Mouse (Mus musculus): ENCODE measurements around the gene Cldn15. TPM values are rescaled to one million over a fixed set of nuclear protein-coding genes. Genes with fewer than 3 reads are reported as not detected.
"Not testable (repeated sequence)": the region's sequence is repeated elsewhere in the genome, so short reads cannot be mapped to it uniquely, and the experiment has no call there.

Cldn15 gene
- polyA plus RNA-seq, 1 experiment from 2014 or later, result 0.25 TPM

- no peaks in the 10 kb centered on the region for H3K27me3 ChIP-seq (ENCODE audit: control insufficient read depth, insufficient read depth, low read length)
- WGBS, result 81% methylated on average over 14 of the region's 14 CpGs
- no peak overlapping the region for H3K9ac ChIP-seq (replicated peaks; ENCODE audit: low read length)
- H3K4me3 ChIP-seq (ENCODE audit: low read depth, low read length), result no peak overlapping the region
- no peaks in the 10 kb centered on the region for H3K4me1 ChIP-seq (ENCODE audit: control insufficient read depth, insufficient read depth, low read length)
- no peaks in the 10 kb centered on the region for H3K36me3 ChIP-seq (replicated peaks; ENCODE audit: control insufficient read depth, insufficient read depth, low read depth, low read length)
- DNase-seq (ENCODE audit: low spot score) (no peak), ATAC-seq (replicated peaks; ENCODE audit: insufficient number of reproducible peaks, low FRiP score, low TSS enrichment, low read depth) (no peak)
- H3K9me3 ChIP-seq (replicated peaks; ENCODE audit: control insufficient read depth, low read length), result no peaks in the 10 kb centered on the region
- no peak overlapping the region for H3K27ac ChIP-seq (replicated peaks; ENCODE audit: low read depth, low read length)
- no peak overlapping the region for H3K4me2 ChIP-seq (ENCODE audit: low read depth, low read length)
Measured at GRCm38 (mm10) chr5:136931896-136932295, 34.5 kb upstream of the Cldn15 start.

GRCm38 (mm10) chr5:136932956-136933355, 33.5 kb upstream of the Cldn15 start:
- ATAC-seq (replicated peaks; ENCODE audit: insufficient number of reproducible peaks, low FRiP score, low TSS enrichment, low read depth), result no peak
- 85% methylated on average over 5 of the region's 5 CpGs for WGBS
- Histone ChIP-seq H3K4me3 (ENCODE audit: low read depth, low read length) (no peak overlapping the region), H3K4me2 (ENCODE audit: low read depth, low read length) (no peak overlapping the region), H3K9me3 (replicated peaks; ENCODE audit: control insufficient read depth, low read length) (no peaks in the 10 kb centered on the region), H3K27me3 (ENCODE audit: control insufficient read depth, insufficient read depth, low read length) (no peaks in the 10 kb centered on the region), H3K9ac (replicated peaks; ENCODE audit: low read length) (no peak overlapping the region), H3K4me1 (ENCODE audit: control insufficient read depth, insufficient read depth, low read length) (no peaks in the 10 kb centered on the region), H3K36me3 (replicated peaks; ENCODE audit: control insufficient read depth, insufficient read depth, low read depth, low read length) (no peaks in the 10 kb centered on the region), H3K27ac (replicated peaks; ENCODE audit: low read depth, low read length) (no peak overlapping the region)
- no peak for DNase-seq (ENCODE audit: low spot score)

DNA sequence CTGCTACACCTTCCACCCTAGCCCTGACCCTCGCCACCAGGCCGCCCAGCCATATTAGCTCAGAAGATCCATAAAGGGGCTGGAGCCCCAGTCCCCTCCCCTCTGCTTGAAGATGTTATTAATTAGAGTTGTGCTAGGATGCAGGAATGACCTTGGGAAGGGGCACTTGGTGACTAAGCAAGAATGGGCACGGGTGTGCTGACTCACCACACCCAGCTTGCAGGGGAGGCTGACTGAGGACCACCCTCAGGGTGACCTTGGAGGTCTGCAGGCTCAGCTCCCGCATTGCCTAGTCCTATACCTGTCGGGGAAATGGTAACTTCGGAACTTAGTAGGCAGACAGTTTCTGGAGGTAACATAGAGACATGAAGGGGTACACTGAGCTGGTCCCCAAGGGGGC, 32.5 kb upstream of the Cldn15 start:
- Histone ChIP-seq H3K27me3 (ENCODE audit: control insufficient read depth, insufficient read depth, low read length) (no peaks in the 10 kb centered on the region), H3K9me3 (replicated peaks; ENCODE audit: control insufficient read depth, low read length) (no peaks in the 10 kb centered on the region), H3K4me2 (ENCODE audit: low read depth, low read length) (no peak overlapping the region), H3K4me1 (ENCODE audit: control insufficient read depth, insufficient read depth, low read length) (no peaks in the 10 kb centered on the region), H3K9ac (replicated peaks; ENCODE audit: low read length) (no peak overlapping the region), H3K27ac (replicated peaks; ENCODE audit: low read depth, low read length) (no peak overlapping the region), H3K4me3 (ENCODE audit: low read depth, low read length) (no peak overlapping the region), H3K36me3 (replicated peaks; ENCODE audit: control insufficient read depth, insufficient read depth, low read depth, low read length) (no peaks in the 10 kb centered on the region)
- no peak for ATAC-seq (replicated peaks; ENCODE audit: insufficient number of reproducible peaks, low FRiP score, low TSS enrichment, low read depth)
- WGBS, result 80% methylated on average over 6 of the region's 6 CpGs
- no peak for DNase-seq (ENCODE audit: low spot score)

DNA sequence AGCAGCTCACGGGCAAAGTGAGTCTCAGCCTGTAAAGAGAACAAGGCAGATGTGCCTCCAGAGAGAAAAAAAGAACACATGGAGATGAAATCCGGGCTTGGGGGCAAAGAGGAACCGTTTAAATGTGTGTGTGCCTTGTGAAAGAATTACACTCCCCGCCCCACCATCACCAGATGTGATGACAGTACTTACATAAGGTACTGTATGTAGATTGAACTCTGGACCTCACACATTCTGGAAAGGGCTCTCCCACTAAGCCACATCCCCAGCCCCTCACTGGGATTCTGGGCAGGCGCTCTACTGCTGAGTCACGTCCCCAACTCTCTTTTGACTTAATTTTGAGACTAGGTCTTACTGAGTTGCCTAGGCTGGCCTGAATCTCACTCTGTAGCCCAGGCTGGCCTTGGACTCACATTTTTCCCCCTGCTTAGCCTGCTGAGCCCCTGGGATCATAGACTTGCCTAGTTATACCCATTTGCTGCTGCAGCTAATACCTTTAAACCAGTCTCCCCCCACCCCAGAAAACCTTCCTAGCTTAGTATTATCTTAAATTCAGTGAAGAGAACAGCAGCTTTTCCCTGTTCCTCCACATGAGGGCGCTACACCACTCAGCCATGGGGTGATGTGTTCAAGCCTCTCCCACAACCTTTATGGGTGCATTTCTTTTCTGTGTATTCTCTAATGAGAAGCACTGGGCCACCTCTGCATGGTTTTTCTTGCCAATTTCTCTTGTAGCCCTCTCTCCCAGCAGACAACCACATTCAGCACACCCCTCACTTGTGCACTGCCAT, 30.3 kb upstream of the Cldn15 start:
- Histone ChIP-seq H3K9ac (replicated peaks; ENCODE audit: low read length) (no peak overlapping the region), H3K36me3 (replicated peaks; ENCODE audit: control insufficient read depth, insufficient read depth, low read depth, low read length) (no peaks in the 10 kb centered on the region), H3K4me1 (ENCODE audit: control insufficient read depth, insufficient read depth, low read length) (no peaks in the 10 kb centered on the region), H3K9me3 (replicated peaks; ENCODE audit: control insufficient read depth, low read length) (no peaks in the 10 kb centered on the region), H3K4me2 (ENCODE audit: low read depth, low read length) (no peak overlapping the region), H3K27me3 (ENCODE audit: control insufficient read depth, insufficient read depth, low read length) (no peaks in the 10 kb centered on the region), H3K27ac (replicated peaks; ENCODE audit: low read depth, low read length) (no peak overlapping the region), H3K4me3 (ENCODE audit: low read depth, low read length) (no peak overlapping the region)
- ATAC-seq (replicated peaks; ENCODE audit: insufficient number of reproducible peaks, low FRiP score, low TSS enrichment, low read depth) (no peak), DNase-seq (ENCODE audit: low spot score) (no peak)
- WGBS, result 65% methylated on average over 7 of the region's 7 CpGs

DNA sequence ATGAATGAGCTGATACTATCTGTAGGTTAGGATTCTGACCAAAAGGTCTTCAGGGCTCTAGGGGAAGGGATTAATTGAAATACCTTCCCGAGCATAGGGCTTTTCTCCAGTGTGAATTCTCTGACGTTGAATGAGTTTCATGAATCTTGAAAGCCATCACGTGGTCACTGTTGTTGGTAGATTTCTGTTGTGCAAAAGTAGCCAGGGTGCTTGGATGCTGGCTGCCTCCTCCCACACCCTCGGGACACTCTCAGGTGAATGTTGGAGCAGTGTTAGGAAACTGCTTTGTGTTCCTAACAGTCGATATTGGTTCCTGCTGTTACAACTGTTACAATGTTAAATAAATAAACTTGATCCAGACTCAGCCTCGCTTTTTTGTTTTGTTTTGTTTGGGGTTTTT, 29.7 kb upstream of the Cldn15 start:
- Histone ChIP-seq H3K4me1 (ENCODE audit: control insufficient read depth, insufficient read depth, low read length) (no peaks in the 10 kb centered on the region), H3K4me2 (ENCODE audit: low read depth, low read length) (no peak overlapping the region), H3K27me3 (ENCODE audit: control insufficient read depth, insufficient read depth, low read length) (no peaks in the 10 kb centered on the region), H3K4me3 (ENCODE audit: low read depth, low read length) (no peak overlapping the region), H3K36me3 (replicated peaks; ENCODE audit: control insufficient read depth, insufficient read depth, low read depth, low read length) (no peaks in the 10 kb centered on the region), H3K9me3 (replicated peaks; ENCODE audit: control insufficient read depth, low read length) (no peaks in the 10 kb centered on the region), H3K9ac (replicated peaks; ENCODE audit: low read length) (no peak overlapping the region), H3K27ac (replicated peaks; ENCODE audit: low read depth, low read length) (no peak overlapping the region)
- ATAC-seq (replicated peaks; ENCODE audit: insufficient number of reproducible peaks, low FRiP score, low TSS enrichment, low read depth), result no peak
- DNase-seq (ENCODE audit: low spot score), result no peak
- 83% methylated on average over 6 of the region's 6 CpGs for WGBS

DNA sequence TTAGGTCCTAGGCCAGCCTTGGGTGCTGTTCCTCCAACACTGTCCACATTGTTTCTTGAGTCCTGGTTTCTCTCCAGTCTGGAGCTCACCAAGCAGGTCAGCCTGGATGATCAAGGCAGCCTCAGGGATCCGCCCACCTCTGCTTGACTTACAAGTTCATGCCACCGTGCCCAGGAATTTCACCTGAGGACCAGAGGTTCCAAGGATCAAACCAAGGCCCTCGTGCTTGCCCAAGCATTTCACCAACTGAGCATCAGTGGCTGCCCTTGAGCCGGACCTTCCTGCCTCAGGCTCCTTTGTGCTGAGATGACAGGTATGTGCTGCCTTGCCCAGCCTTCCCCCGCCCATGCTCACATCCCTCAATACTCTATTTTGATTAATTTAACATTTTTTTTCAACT, 28.8 kb upstream of the Cldn15 start:
- 82% methylated on average over 5 of the region's 5 CpGs for WGBS
- Histone ChIP-seq H3K27ac (replicated peaks; ENCODE audit: low read depth, low read length) (no peak overlapping the region), H3K4me2 (ENCODE audit: low read depth, low read length) (no peak overlapping the region), H3K36me3 (replicated peaks; ENCODE audit: control insufficient read depth, insufficient read depth, low read depth, low read length) (no peaks in the 10 kb centered on the region), H3K9ac (replicated peaks; ENCODE audit: low read length) (no peak overlapping the region), H3K9me3 (replicated peaks; ENCODE audit: control insufficient read depth, low read length) (no peaks in the 10 kb centered on the region), H3K4me3 (ENCODE audit: low read depth, low read length) (no peak overlapping the region), H3K4me1 (ENCODE audit: control insufficient read depth, insufficient read depth, low read length) (no peaks in the 10 kb centered on the region), H3K27me3 (ENCODE audit: control insufficient read depth, insufficient read depth, low read length) (no peaks in the 10 kb centered on the region)
- DNase-seq (ENCODE audit: low spot score) (no peak), ATAC-seq (replicated peaks; ENCODE audit: insufficient number of reproducible peaks, low FRiP score, low TSS enrichment, low read depth) (no peak)

DNA sequence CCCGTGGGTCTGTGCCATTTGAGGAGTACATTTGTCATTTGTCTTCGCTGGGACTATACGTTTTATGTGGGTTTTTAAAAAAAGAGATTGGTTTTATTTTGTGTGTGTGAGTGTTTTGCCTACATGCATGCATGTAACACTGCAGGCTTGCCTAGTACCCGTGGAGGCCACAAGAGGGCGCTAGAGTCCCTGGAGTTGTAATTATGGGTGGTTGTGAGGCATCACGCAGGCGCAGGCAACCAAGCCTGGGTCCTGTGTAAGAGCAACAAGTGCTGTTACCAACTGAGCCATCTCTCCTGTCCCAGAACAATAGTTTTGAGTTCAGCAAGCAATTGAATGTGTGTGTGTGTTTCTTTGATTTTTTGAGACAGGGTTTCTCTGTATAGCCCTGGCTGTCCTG, 27.1 kb upstream of the Cldn15 start:
- no peaks in the 10 kb centered on the region for H3K36me3 ChIP-seq (replicated peaks; ENCODE audit: control insufficient read depth, insufficient read depth, low read depth, low read length)
- no peaks in the 10 kb centered on the region for H3K27me3 ChIP-seq (ENCODE audit: control insufficient read depth, insufficient read depth, low read length)
- H3K27ac ChIP-seq (replicated peaks; ENCODE audit: low read depth, low read length), result no peak overlapping the region
- no peak overlapping the region for H3K4me2 ChIP-seq (ENCODE audit: low read depth, low read length)
- no peak overlapping the region for H3K9ac ChIP-seq (replicated peaks; ENCODE audit: low read length)
- 62% methylated on average over 7 of the region's 7 CpGs for WGBS
- peak; percentile 7 for DNase-seq (ENCODE audit: low spot score)
- H3K4me3 ChIP-seq (ENCODE audit: low read depth, low read length), result no peak overlapping the region
- H3K9me3 ChIP-seq (replicated peaks; ENCODE audit: control insufficient read depth, low read length), result no peaks in the 10 kb centered on the region
- no peaks in the 10 kb centered on the region for H3K4me1 ChIP-seq (ENCODE audit: control insufficient read depth, insufficient read depth, low read length)
- no peak for ATAC-seq (replicated peaks; ENCODE audit: insufficient number of reproducible peaks, low FRiP score, low TSS enrichment, low read depth)

GRCm38 (mm10) chr5:136940029-136940428, 26.4 kb upstream of the Cldn15 start:
- WGBS, result 85% methylated on average over 6 of the region's 6 CpGs
- not testable (repeated sequence) for H3K4me3 ChIP-seq (ENCODE audit: low read depth, low read length); H3K9ac ChIP-seq (replicated peaks; ENCODE audit: low read length); ATAC-seq (replicated peaks; ENCODE audit: insufficient number of reproducible peaks, low FRiP score, low TSS enrichment, low read depth); H3K36me3 ChIP-seq (replicated peaks; ENCODE audit: control insufficient read depth, insufficient read depth, low read depth, low read length); DNase-seq (ENCODE audit: low spot score); H3K27me3 ChIP-seq (ENCODE audit: control insufficient read depth, insufficient read depth, low read length); H3K4me2 ChIP-seq (ENCODE audit: low read depth, low read length); H3K4me1 ChIP-seq (ENCODE audit: control insufficient read depth, insufficient read depth, low read length); H3K27ac ChIP-seq (replicated peaks; ENCODE audit: low read depth, low read length); H3K9me3 ChIP-seq (replicated peaks; ENCODE audit: control insufficient read depth, low read length)
